Mouse (Mus musculus): ENCODE measurements around the gene Qdpr.

- no peak for TF ChIP-seq CTCF (IDR thresholded peaks at IDR 0.05; ENCODE audit: control insufficient read depth, insufficient read depth, insufficient replicate concordance, low read depth, low read length)
- TF ChIP-seq POLR2A (IDR thresholded peaks at IDR 0.05; ENCODE audit: control insufficient read depth, low read depth, low read length), result no peak
Measured at GRCm38 (mm10) chr5:45475771-45476170, 25.7 kb upstream of the Qdpr start.
